Mouse (Mus musculus) small intestine, adult 2 months (tissue): ENCODE results near the gene Alox5ap.

Experiments used
- CTCF ChIP-seq: fragments of 200-500 bp; IDR thresholded peaks from 2 replicates; pipeline ENCODE4 v1.5.1; 2012; ENCODE audit warnings: low read depth, mild to moderate bottlenecking, control low read depth, inconsistent platforms, low read length, moderate library complexity, mixed read lengths; ENCODE audit not compliant: insufficient replicate concordance, insufficient read length; ENCODE audit errors: extremely low read depth
- POLR2A ChIP-seq: fragments of 200-500 bp; IDR thresholded peaks from 2 replicates; pipeline ENCODE4 v1.6.1; 2012; ENCODE audit warnings: low read depth, mild to moderate bottlenecking, control low read depth, inconsistent platforms, low read length, moderate library complexity

GRCm38 (mm10) chr5:149274390-149275104 is 10.0 kb downstream of the Alox5ap start:
- TF ChIP-seq CTCF, result no peak
- TF ChIP-seq POLR2A, result no peak
